In the genomic region with DNA sequence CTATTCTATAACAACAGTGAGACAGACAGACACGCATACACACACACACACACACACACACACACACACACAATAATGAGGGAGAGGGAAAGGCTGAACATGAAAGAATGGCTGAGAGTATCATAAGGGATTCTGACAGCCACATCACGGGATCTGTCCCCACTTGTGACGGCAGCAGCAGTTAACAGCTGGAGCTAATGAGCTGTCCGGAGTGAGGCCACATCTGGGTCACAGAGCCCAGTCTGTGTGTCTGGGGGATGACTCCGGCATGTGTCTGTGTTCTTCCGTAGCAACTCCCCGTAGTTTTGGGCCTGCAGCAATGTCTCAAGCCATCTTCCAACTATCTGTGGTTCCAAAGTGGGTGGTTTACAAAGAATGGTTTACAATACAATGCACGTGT, we compare ENCODE assay signal across 23 mouse cellular contexts. TPM values are rescaled to one million over a fixed set of nuclear protein-coding genes. Genes with fewer than 3 reads are reported as not detected.
"Had no signal": no experiment of that assay in that cellular context is flagged by ENCODE, and none has a peak within 500 bp of the region (broad histone marks: within the 10 kb centered on the region; RNA-seq: fewer than 3 reads in every experiment).

No protein-coding gene starts in this region.

- H3K4me1 ChIP-seq: hindbrain, embryonic 15.5 days; midbrain, embryonic 12.5 days; midbrain, embryonic 15.5 days; neural tube, embryonic 12.5 days had no signal

- H3K27me3 ChIP-seq: hindbrain, embryonic 15.5 days; liver, embryonic 13.5 days; midbrain, embryonic 15.5 days; neural tube, embryonic 12.5 days had no signal

- H3K9me3 ChIP-seq: hindbrain, embryonic 15.5 days; liver, embryonic 13.5 days; midbrain, embryonic 12.5 days; midbrain, embryonic 15.5 days; neural tube, embryonic 12.5 days; neural tube, embryonic 15.5 days had no signal

- ATAC-seq: intestine, postnatal 0 days; midbrain, embryonic 15.5 days had no signal

- H3K4me3 ChIP-seq: hindbrain, embryonic 15.5 days; left cerebral cortex, adult 2 months; liver, embryonic 13.5 days; midbrain, embryonic 12.5 days; midbrain, embryonic 15.5 days; neural tube, embryonic 12.5 days; neural tube, embryonic 15.5 days had no signal

- H3K36me3 ChIP-seq: hindbrain, embryonic 15.5 days; liver, embryonic 13.5 days; midbrain, embryonic 12.5 days; midbrain, embryonic 15.5 days; neural tube, embryonic 12.5 days; neural tube, embryonic 15.5 days had no signal

- DNase-seq: kidney, postnatal 36 days; layer of hippocampus, postnatal 36 days; liver, embryonic 13.5 days; right cerebral cortex, postnatal 14 days; right cerebral cortex, postnatal 4 days; thymus, adult 2 months; thymus, postnatal 14 days; thymus, postnatal 4 days had no signal

- H3K9ac ChIP-seq: hindbrain, embryonic 15.5 days; liver, embryonic 13.5 days; midbrain, embryonic 12.5 days; midbrain, embryonic 15.5 days; neural tube, embryonic 12.5 days; neural tube, embryonic 15.5 days had no signal

- H3K27ac ChIP-seq: hindbrain, embryonic 15.5 days; left cerebral cortex, adult 2 months; liver, embryonic 13.5 days; macrophage; midbrain, embryonic 12.5 days; midbrain, embryonic 15.5 days; neural tube, embryonic 12.5 days; neural tube, embryonic 15.5 days; stomach, postnatal 0 days had no signal

- H3K4me2 ChIP-seq: hindbrain, embryonic 15.5 days; liver, embryonic 13.5 days; midbrain, embryonic 12.5 days; midbrain, embryonic 15.5 days; neural tube, embryonic 12.5 days; neural tube, embryonic 15.5 days had no signal

RNA-seq across cellular contexts. Expression of gene Sycn, which starts 8.7 kb away (rescaled TPM):
- polyA plus RNA-seq: hindbrain, embryonic 15.5 days; limb, embryonic 11.5 days; liver, embryonic 13.5 days; macrophage; midbrain, embryonic 12.5 days; midbrain, embryonic 15.5 days; neural tube, embryonic 12.5 days; neural tube, embryonic 15.5 days had no signal

RNA-seq across cellular contexts. Expression of gene Ifnl3, which starts 9.4 kb away (rescaled TPM):
- polyA plus RNA-seq: hindbrain, embryonic 15.5 days; intestine, embryonic 14.5 days; intestine, postnatal 0 days; limb, embryonic 11.5 days; limb, embryonic 14.5 days; liver, adult 2 months; liver, embryonic 13.5 days; liver, embryonic 16.5 days; macrophage; midbrain, embryonic 12.5 days; midbrain, embryonic 15.5 days; neural tube, embryonic 12.5 days; neural tube, embryonic 15.5 days; stomach, embryonic 14.5 days; stomach, postnatal 0 days had no signal

RNA-seq across cellular contexts. Expression of gene Nccrp1, which starts 15.0 kb away (rescaled TPM):
- polyA plus RNA-seq: intestine, embryonic 14.5 days; intestine, postnatal 0 days; limb, embryonic 11.5 days; limb, embryonic 14.5 days; liver, embryonic 13.5 days; liver, embryonic 16.5 days; macrophage; midbrain, embryonic 12.5 days; neural tube, embryonic 12.5 days; stomach, embryonic 14.5 days had no signal

RNA-seq across cellular contexts. Expression of gene Ifnl2, which starts 21.8 kb away (rescaled TPM):
- polyA plus RNA-seq: hindbrain, embryonic 15.5 days; intestine, embryonic 14.5 days; intestine, postnatal 0 days; limb, embryonic 11.5 days; limb, embryonic 14.5 days; liver, adult 2 months; liver, embryonic 13.5 days; liver, embryonic 16.5 days; macrophage; midbrain, embryonic 12.5 days; midbrain, embryonic 15.5 days; neural tube, embryonic 12.5 days; neural tube, embryonic 15.5 days; stomach, embryonic 14.5 days; stomach, postnatal 0 days had no signal
